Mouse (Mus musculus) erythroblast, embryonic 14.5 days (primary cell): ENCODE measurements around the gene Arhgef12.

Source experiments
- GATA1 ChIP-seq: IDR thresholded peaks from 2 replicates; pipeline ENCODE4 v1.6.1; 2012; ENCODE audit warnings: low read length, inconsistent platforms, mixed read lengths
- TAL1 ChIP-seq: IDR thresholded peaks from 3 replicates; pipeline ENCODE4 v1.6.1; 2012; ENCODE audit warnings: low read length, inconsistent platforms, mixed read lengths

DNA sequence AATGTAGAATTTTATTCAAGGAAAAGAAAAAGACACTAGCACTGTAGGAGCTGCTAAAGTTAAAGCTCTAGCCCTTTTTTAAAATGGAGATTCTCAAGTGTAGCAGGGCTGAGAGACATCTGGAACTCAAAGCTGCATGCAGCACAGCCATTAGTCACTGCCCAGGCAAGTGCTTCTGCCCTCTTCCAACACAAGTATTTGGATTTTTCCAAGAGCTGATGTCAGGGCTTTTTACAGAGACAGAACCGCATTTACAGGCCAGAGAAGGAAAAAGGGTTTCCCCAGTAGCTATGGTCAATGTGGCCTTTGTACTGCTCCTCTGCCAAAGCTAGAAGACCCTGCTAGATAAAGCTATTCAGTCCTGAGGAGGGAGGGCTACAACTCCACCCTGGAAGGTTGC lies 45.5 kb downstream of the Arhgef12 start:
- TF ChIP-seq GATA1 (no peak), TAL1 (no peak)
